Mouse (Mus musculus) adrenal gland, adult (tissue): Measurements from ENCODE around the gene Ppef2.
A peak's percentile ranks its signal among the peaks of the same experiment; 100 is the strongest.

ENCODE experiments used
- DNase-seq, 2 experiments: peaks; one replicate each; pipeline ENCODE4 v3.0.0; 2022 to 2023; ENCODE audit warnings: low spot score in 1 of 2; ENCODE audit not compliant: inconsistent age in 2 of 2

The Ppef2 gene

DNA sequence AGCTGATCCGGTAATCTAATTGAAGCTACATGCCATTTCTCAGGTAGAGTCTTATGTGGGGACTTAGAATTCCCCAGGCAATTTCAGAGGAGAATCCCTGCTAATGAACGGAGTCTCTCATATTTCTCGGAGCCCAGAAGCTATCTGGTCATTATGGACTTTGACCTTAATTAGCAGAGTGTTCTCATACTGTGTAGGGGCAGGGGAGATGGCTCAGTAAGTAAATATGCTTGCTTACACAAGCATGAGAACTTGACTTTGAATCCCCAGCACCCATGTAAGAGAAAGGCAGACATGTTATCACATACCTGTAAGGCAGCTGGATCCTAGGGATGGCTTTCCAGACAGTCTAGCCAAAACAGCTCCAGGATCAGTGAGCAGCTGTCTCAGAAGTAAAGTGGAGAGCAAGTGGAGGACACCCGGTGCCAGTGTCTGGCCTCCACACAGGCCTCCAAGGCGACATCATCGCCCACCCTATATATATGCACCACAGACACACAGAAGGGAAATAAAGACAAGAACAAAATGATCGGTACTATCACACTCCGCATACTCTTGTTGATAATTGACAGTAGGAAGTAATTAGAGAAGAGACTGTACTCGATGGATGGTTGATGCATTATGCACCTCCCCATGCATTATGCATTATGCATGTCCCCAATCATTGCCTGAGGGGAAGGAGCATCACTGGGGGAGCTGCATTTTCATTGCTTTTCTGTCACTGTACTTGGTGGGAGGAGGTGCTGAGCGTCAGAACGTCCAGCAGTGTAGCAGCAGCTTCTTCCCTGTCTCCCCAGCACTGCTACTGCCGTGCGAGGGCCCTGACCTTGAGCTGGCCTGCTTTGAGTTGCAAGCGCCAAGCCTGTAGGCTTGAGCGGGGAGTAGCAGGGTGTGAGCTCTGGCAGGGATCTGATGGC, 58.9 kb downstream of the Ppef2 start:
- peak; percentile 59 to 75 for DNase-seq

- peak; percentile 31 to 72 for DNase-seq
Observed at GRCm38 (mm10) chr5:92195716-92196115, 60.4 kb downstream of the Ppef2 start.

DNA sequence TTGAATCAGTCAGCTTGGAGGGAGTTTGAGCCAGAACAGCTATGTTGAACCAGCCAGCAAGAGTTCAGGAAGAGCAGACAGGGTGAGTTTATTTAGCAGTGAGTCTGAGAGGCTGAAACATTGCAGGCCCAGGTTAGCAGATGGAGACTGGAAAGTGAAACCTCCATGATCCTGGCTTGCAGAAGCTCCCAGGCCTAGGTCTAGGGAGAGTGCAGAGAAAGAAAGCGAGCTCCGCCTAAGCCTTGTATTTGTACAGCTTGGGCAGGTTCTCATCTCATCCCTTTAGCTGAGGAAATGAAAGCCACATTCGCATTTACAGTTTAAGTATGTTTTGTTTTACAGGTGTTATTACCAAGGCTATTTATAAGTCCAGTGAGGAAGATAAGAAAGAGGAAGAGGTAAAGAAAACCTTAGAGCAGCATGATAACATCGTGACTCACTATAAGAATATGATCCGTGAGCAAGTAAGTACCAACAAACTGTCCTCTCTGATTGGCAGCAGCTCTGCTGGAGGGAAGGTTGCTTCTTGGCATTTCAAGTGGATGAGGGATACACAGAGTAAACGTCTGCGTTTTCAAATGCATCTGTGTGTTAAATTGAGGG, 67.1 kb downstream of the Ppef2 start:
- no peak for DNase-seq

GRCm38 (mm10) chr5:92183071-92183830, 72.8 kb downstream of the Ppef2 start:
- DNase-seq: no peak
